Mouse (Mus musculus): ENCODE results near the gene Uba3. TPM values are rescaled to one million over a fixed set of nuclear protein-coding genes. Genes with fewer than 3 reads are reported as not detected.

Uba3 gene
- 10 to 100 TPM; 50.7 to 59.2 (median 54.2) TPM for total RNA-seq (2022)

- peak; percentile 99 for DNase-seq (ENCODE audit: low spot score)
Measured at GRCm38 (mm10) chr6:97205439-97205885, at the start of gene Uba3. Gene Uba3, minus strand, starts transcription at chr6:97205647.

GRCm38 (mm10) chr6:97252711-97253221 is 47.3 kb upstream of the Uba3 start, which contains the start of gene Lmod3:
Gene Lmod3, minus strand, starts transcription at chr6:97252759.
- DNase-seq (ENCODE audit: low spot score): no peak

GRCm38 (mm10) chr6:97252086-97252485 is 46.6 kb upstream of the Uba3 start:
- no peak for DNase-seq (ENCODE audit: low spot score)

- DNase-seq (ENCODE audit: low spot score): peak; percentile 73
Measured at GRCm38 (mm10) chr6:97250966-97251365, 45.5 kb upstream of the Uba3 start.

DNA sequence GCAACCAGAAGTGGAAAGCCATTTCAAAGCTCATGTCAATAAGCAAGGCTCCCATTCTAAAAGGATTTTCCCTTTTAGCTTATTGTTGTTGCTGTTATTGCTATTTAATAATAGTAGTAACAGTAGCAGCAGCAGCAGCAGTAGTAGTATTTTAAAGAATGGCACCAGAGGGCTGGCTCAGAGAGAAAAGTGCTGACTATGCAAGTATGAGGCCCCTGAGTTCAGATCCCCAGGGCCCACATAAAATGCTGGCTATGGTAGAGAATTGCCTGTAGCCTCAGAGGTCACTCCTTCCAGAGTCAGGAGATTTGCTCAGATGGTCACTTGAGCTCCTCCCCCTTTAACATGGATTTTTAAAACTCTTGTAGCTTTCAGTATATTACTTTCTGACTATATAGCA is 39.8 kb upstream of the Uba3 start:
- no peak for DNase-seq (ENCODE audit: low spot score)

- DNase-seq (ENCODE audit: low spot score): no peak
Measured at GRCm38 (mm10) chr6:97242522-97242921, 37.1 kb upstream of the Uba3 start.

- DNase-seq (ENCODE audit: low spot score): no peak
Measured at GRCm38 (mm10) chr6:97240092-97240491, 34.6 kb upstream of the Uba3 start.

DNA sequence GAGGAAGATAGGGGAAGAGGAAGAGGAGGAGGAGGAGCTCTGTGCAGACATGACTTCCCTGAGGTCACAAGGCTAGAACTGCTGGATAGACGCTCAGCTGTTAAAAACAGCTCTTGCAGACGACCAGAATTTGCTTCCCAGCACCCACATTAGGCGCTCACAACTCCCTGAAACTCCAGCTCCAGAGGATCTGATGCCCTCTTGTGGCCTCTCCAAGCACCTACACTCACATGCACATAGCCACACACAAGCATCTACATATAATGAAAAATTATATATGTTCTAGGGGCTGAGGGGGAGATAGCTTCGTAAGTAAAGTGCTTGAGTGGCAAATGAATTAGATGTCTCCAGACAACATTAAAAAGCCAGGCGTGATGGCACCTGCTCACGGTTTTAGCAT is 33.9 kb upstream of the Uba3 start:
- DNase-seq (ENCODE audit: low spot score): no peak

GRCm38 (mm10) chr6:97236088-97236487 is 30.6 kb upstream of the Uba3 start:
- DNase-seq (ENCODE audit: low spot score): no peak

DNA sequence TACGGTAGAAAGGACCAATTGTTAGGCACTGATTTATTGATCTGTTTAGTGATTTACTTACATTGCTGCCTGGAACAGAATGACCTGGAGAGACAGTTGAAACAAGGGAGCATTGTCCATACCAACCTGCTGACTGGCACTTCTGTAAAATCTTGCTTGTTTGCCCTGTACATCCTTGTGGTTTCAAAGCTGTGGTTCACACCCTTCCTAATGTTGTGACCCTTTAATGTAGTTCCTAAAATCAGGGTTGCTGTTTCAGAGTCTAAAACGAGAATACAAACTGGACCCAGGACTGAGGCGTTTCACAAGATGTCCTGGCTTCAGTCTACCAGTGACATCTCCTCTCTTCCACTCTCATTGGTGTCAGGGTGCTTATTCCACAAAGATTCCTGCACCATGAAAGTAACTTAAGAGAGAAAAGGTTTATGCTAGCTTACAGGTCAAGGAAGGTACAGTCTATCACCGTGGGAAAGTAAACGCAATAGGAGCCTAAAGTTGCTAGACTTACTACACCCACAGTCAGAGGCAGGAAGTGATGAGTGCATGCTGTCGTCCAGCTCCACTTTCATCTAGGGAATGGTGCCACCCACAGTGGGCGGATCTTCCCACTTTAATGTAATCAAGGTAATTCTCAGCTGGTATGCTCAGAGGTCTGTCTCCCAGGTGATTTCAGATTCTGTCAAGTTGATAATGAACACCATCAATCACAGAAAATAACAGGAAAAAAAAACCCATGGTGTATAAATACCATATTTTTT is 29.6 kb upstream of the Uba3 start:
- no peak for DNase-seq (ENCODE audit: low spot score)

DNA sequence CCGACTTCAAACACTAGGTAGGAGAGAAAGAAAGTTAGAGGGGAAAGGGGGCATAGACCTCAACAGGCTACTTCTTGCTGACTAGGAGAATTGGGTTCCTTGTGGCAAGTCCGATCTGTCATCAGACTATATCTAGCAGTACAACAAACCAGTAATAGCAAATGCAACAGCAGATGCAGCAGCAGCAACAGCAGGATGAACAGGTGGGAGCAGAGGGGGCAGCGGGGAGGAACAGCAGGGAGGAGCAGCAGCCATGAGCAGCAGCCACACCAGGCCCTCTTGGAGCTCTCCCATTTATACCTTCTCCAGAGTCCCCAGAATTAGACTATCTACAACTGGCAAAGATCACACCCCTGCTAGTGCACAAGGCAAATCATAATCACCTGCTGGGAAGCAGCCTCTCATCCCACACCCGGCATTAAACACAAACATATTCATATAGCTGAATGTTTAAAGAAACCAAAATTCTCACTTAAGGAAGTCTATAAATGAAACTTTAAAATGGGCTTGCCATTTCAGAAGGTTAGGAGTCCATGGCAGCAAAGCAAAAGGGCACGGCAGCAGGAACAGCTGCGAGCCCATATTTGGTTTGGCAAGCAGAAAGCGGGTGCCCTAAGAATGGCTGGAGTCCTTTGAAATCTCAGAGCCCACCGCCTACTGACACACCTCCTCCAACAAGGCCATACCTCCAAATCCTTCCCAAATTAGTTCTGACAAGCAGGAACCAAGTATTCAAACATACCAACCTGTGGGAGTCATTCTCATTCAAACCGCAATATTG is 21.8 kb upstream of the Uba3 start:
- DNase-seq (ENCODE audit: low spot score): no peak

- DNase-seq (ENCODE audit: low spot score): no peak
Measured at GRCm38 (mm10) chr6:97226083-97226491, 20.6 kb upstream of the Uba3 start.

DNA sequence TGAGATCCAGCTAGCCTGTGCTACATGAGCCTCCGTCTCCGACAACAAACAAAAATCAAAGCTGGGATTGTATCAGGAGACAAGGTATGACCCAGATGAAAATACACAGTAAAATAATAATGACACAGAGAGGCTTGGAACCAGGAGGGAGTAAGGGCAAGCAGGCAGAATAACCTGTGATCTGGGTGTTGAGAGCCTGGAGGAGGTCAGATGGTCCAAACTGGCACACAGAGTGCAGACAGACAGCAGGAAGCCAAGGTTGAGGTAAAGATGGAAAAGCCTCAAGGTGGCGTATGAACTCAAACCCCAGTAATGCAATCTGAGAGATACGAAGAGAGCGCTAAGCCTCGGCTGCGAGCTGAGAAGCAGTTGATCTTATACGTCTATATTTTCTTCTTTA is 19.1 kb upstream of the Uba3 start:
- no peak for DNase-seq (ENCODE audit: low spot score)

DNA sequence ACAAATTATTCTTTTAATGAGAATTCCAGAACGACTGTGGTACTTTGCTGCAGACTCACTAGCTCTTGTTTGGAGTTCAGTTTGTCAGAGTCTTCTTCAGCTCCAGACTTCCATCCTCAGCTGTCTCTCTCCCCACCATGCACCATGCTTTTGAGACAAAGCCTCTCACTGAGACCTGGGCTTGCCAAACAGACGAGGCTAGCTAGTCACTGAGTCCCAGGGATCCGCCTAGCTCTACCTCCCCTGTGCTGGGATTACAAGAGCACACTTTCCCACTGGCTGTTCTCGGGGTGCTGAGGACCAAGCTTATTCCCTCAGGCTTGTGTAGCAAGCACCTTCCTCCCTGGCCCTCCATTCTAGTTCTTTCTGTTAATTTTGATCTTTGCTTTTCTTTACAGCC is 18.1 kb upstream of the Uba3 start:
- DNase-seq (ENCODE audit: low spot score): no peak

DNA sequence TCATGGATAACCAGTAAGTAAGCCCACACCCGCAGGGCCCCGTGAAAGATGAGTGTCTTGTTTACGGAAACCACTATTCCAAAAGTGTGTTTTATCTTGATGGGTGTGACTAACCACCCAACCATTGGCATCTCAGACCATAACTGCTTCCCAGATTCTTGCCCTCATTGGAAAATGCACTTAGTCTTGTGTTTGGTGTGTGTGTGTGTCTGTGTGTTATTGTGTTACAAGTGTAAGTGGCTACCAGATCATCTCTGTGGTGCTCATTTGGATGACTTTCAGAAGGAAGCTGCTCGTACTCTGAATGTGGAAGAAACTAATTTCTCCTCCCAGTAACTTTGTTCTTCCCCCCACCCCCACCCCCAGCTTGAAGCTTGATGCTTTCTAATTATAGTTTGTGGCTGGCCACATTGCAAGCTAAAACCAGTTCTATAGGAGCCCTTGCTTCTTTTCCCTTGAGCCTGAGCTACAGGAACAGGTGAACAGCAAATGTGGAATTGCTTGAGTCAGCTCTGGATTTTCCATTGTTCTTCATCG is 17.6 kb upstream of the Uba3 start:
- no peak for DNase-seq (ENCODE audit: low spot score)

DNA sequence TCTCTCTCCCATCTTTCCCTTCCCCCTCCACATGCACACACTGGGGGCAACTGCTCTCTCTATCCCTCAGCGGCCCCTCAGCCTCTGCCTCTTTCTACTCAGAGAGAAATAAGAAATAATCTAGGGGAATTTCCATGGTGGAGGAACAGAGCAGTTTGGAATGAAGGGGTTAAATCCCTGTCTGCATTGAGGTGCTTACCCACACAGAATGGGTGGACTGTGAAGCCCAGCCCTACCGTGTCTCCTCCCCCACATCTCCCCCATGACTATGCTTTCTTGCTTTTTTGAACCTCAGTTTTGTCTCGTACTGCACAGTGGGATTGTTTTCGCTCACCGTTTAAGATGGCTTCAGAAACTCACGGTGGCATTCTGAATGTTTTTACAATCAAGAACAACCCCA is 16.9 kb upstream of the Uba3 start:
- no peak for DNase-seq (ENCODE audit: low spot score)

GRCm38 (mm10) chr6:97221205-97222025 is 16.0 kb upstream of the Uba3 start:
- DNase-seq (ENCODE audit: low spot score): no peak

DNA sequence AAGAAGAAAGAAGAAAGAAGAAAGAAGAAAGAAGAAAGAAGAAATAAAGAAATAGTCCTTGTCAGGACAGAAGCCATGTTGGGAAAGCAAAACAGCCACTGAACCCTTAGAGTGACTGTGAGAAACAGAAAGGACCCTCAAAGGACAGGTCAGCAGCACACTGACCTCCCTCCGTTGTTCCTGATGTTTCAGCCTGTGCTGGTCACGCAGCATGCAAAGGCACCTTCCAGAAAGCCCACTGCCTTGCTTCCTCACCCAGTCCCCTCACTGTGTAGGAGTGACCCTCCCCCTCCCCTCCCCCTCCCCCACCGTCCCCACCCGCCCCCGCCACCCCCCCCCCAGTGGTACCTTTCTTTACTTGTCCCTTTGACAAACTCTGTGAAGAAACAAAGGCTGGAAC is 15.2 kb upstream of the Uba3 start:
- no peak for DNase-seq (ENCODE audit: low spot score)

- DNase-seq (ENCODE audit: low spot score): no peak
Measured at GRCm38 (mm10) chr6:97216154-97216821, 10.8 kb upstream of the Uba3 start.

DNA sequence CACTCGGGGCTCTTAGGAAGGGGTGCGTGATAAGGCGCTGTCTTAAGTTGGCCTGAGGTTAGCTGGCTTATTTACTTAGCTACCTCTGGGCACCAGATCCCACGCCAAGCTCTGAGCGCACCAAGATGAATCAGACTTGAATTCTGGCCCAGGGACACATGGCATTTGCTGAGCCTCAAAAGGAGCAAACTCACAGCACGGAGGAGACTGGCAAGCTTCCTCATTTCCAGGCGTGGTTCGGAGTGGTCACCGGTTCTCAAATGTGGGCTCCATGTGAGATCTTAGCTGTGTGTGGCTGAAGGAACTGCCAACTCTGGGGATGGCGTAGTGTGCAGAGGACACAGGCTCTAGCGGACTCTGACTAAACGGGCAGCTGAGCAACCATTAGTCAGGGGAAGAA is 6.5 kb upstream of the Uba3 start:
- DNase-seq (ENCODE audit: low spot score): peak; percentile 63

Data from heart, adult 8-10 months (tissue).